Mouse (Mus musculus) layer of hippocampus, postnatal 14 days (tissue): Measurements from ENCODE around the gene Ipmk. TPM values are rescaled to one million over a fixed set of nuclear protein-coding genes. Genes with fewer than 3 reads are reported as not detected.
"Not testable (repeated sequence)": the region's sequence is repeated elsewhere in the genome, so short reads cannot be mapped to it uniquely, and the experiment has no call there.

Source experiments
- DNase-seq, 2 experiments: peaks; one replicate each; pipeline ENCODE4 v3.0.0; 2021 to 2022; ENCODE audit warnings: low spot score in 2 of 2, mixed read lengths in 1 of 2
- total RNA-seq, 2 experiments: library from RNA; stranded (reverse); gene quantifications; 2 replicates each; pipeline ENCODE4 v1.2.3; 2021

Ipmk gene
- total RNA-seq, 2 experiments from 2014 or later = 33.9 to 36.0 TPM

DNA sequence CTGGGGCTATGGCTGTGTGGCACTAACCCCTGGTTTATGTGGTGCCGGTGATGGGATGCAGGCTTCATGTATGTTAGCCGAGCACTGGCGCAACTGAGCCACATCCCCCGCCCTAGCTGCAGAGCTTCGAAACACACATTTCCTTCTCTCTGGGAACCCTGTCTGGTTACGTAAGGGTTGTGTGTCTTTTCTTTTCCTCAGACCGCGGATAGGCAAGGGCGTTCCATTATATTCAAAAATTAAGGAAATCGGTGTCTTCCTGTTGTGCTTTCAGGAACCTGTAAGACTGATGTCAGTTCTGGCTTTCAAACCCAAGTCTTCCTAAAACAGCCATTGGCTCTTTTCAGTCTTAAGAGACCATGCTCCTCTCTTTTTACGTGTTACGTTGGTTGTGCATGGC, 65.8 kb downstream of the Ipmk start:
- DNase-seq = no peak

- DNase-seq = no peak
These were observed 74.0 kb downstream of the Ipmk start for GRCm38 (mm10) chr10:71421531-71421930.

DNA sequence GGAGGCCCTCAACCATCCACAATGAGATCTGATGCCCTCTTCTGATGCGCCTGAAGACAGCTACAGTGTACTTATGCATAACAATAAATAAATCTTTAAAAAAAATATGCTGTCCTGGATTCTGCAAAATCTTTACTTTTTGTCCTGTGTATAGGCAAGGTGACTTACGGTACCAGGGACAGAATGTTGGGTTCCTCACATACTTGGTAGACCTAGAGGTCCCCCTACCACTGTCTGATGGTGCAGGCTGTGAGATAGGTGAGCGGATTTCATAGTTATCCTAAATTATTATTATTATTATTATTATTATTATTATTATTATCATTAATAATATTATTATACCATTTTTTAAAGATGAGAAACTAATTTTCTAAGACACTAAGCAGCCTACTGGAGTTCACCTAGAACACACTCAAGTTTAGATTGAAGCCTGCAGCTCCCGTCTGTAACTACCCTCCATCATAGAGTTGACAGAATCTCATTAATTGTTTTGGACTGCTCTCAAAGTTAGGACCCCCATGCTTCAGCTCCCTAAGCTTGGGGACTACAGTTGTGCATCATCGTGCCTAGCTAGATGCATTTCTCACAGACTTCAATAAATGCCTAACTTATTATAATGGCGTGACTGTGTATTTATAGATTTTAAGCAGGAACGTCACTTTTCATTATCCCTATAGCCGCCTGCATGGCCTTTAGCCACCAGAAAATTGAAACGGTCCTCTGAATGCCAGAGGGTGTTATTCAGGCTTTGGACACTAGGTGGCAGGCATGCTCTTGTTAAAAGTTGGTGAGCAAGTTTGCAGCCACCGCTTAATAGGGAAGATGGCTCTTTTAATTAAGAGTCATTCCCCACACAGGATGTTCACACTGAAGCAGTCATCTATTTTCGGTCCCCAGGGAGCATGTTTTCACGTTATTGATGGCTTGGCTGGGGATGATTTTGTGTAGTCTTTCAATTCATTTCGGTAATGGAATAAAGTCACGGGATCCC, 74.8 kb downstream of the Ipmk start:
- DNase-seq = peak; percentile 75 to 76

DNA sequence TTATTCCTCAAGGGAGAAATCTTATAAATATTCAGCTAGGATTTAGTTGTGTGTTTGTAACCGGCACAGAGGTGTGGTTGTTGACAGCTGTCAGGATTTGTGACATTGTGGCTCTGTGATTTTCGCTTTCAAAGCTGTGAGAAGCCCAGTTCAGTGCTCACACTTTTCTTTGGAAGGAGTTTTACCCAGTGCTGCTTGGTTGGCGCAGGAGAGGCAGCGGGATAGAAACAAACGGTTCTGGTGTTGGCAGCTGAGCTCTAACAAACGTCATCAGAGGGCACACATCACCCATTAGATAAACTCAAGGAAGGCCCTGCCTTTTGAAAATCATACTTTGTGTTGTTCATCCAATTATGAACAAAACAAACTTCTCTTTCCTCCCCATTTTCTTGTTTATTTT, 79.2 kb downstream of the Ipmk start:
- no peak for DNase-seq

GRCm38 (mm10) chr10:71427381-71427780, 79.8 kb downstream of the Ipmk start:
- DNase-seq = no peak

DNA sequence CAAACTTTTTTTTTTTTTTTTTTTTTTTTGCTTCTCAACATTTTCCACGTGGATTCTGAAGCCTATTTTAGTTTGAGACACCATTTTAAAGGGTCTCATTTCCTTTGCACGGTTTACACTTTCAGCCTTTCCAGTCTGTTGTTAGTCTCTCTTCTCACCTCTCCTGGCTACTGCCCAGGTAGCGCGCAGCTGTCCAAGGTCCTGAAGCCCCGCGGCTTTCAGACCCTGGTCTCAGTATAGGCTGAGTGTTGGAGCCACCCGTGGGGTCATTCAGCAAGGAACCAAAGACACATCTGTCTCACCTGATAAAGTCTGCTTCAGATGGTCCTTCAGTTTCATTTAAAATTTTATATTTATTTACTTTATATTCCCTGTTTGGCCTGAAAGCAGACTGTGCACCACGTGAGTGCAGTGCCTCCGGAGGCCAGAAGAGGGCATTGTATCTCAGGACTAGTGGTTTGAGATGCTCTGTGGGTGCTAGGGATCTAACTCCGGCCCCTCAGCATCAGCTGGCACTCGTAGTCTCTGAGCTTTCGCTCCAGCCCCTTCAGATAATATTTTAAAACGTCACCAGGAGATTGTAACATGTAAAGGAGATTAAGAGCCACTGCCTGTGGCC, 80.8 kb downstream of the Ipmk start:
- no peak for DNase-seq

DNA sequence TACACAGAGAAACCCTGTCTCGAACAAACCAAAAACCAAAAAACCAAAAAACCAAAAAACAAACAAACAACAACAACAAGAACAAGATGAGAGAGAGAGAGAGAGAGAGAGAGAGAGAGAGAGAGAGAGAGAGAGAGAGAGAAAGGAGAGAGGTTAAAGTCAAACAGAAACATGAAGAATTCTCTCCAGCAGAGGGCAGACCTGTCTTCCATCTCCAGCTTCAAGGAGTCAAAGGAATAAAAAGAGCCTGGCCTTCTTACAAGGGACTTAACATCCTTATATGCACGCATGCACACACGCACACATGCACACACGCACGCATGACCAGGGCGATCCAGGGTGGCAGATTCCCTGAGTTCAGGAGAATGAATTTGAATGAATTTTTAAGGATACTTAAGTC, 83.1 kb downstream of the Ipmk start:
- DNase-seq = no peak

- DNase-seq = no peak
These were observed 95.5 kb downstream of the Ipmk start for GRCm38 (mm10) chr10:71443086-71443485.

DNA sequence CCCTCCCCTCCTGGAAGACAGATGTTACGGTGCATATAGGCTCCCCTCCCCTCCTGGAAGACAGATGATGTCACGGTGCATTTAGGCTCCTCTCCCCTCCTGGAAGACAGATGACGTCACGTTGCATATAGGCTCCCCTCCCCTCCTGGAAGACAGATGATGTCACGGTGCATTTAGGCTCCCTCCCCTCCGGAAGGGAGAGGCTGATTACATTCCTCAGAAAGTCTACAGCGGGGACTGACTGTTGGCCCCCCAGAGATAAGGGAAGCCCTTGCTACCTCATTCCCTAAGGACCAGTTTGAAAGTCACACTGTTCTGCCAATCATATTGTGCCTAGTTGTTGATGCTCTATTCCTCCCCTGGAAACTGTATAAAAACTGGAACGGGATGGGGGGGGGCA, 100.1 kb downstream of the Ipmk start:
- no peak for DNase-seq

- DNase-seq = no peak
These were observed 100.7 kb downstream of the Ipmk start for GRCm38 (mm10) chr10:71448284-71448683.

GRCm38 (mm10) chr10:71455355-71455754, 107.8 kb downstream of the Ipmk start:
- no peak for DNase-seq

GRCm38 (mm10) chr10:71462371-71462770, 114.8 kb downstream of the Ipmk start:
- not testable (repeated sequence) for DNase-seq

DNA sequence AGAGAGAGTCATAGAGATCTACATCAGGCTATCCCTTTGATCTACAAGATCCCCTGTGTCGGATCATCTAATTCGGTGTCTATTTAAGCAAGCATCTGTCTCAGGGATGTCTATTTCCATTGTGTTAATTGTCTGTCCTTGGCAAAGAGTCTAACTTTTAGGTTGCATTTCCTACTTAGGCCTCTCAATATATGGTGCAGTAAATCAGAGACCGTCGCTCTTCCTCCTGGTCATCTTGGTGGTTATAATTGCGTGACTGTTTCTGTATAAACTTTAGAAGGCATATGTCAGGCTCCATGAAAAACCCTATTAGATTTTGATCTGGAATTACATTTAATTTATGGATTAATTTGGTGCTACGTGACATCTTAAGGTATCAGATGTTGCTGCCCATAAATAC, 116.9 kb downstream of the Ipmk start:
- DNase-seq = no peak

DNA sequence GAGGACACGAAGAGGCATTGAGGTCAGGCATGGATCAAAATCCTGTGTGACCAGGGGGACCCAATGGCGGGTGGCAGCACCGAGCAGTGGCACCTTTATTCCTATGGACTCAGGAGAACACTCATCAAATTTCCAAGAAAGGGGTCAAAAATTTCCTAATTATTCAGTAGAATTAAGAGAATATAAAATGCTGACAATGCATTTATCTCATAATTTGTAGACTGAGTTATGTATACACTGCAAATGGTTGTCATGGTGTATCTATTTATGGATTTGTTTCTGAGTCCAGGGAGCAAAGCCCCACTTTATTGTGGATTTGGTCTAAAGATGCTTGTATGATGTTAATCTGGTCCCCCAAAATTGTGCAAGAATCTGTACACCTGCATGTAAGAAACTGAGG, 120.8 kb downstream of the Ipmk start:
- no peak for DNase-seq

DNA sequence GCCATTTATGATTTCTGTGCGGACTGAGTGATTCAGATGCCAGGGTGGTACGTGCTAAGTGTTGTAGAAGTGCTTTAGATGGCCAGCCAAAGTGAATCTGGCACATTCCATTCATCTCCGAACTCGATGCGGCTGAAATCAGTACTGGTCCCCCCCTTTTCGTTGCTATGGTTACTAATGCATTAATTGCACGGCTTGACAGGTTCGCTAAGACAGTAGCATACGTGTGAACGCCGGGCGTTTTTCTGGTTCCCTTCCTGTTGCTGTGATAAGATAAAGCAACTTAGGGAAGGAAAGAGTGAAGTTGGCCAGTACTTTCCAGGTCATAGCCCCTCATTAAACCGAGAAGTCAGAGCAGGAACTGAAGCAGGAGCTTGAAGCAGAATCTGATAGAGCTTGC, 122.2 kb downstream of the Ipmk start:
- no peak for DNase-seq

DNA sequence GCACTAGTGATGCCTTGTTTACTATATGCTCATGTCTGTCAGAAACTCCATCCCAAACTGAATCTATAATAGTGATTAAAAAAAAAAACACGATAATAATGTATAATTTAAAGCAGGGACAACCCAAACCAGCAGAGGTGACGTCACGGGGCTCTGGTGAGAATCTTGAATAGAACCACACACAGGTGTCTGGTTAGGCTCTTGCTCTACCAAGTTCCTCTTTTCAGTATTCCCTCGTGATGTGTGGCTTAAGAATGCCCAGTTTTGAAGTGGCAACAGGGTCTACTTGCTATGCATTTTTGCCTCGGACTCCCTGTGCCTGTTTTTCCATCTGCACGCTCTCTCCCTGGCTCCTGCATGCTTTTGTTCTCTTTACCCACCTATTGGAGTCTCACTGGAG, 124.5 kb downstream of the Ipmk start:
- no peak for DNase-seq

DNA sequence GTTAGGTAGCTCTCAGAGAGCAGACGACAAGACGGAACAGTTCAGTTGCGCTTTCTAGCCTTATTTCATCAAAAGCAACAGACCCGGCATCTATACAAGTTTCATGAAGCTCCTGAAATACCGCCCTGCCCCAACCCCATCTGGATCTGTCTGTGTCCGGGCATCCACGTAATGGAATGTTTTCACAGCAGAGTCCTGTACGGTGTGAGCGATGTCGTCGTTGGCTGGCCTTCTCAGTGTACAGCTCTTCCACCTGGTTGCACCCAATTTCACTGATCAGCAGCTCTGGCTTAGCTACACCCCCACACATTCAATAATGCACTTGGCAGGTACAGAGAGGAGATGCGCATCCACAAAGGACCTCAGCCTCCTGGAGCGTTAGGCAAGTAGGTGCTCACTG, 126.0 kb downstream of the Ipmk start:
- DNase-seq = no peak

GRCm38 (mm10) chr10:71476471-71477080, 129.0 kb downstream of the Ipmk start:
- peak; percentile 49 to 85 for DNase-seq

GRCm38 (mm10) chr10:71477147-71477546, 129.6 kb downstream of the Ipmk start:
- DNase-seq = peak in 1 of 2 experiments; percentile 53

GRCm38 (mm10) chr10:71479700-71480325, 132.2 kb downstream of the Ipmk start:
- DNase-seq = peak; percentile 84 to 88
